7 mouse cellular contexts compared by ENCODE assay signal in genomic region chr17:55878636-55879369, GRCm38 (mm10). TPM values are rescaled to one million over a fixed set of nuclear protein-coding genes. Genes with fewer than 3 reads are reported as not detected.
DNase-seq lines count a peak whose midpoint lies in the region; ATAC-seq lines count a peak whose summit lies in the region.
"Not testable (repeated sequence)": the region's sequence is repeated elsewhere in the genome, so short reads cannot be mapped to it uniquely, and the experiment has no call there.

Gene Zfp119a (minus strand): TSS chr17:55878930.

- intact Hi-C loops in gastrocnemius, postnatal 14 days (cut with DNase I; ENCODE audit: low total_unique reads); left cerebral cortex, postnatal 10 days (cut with DNase I): not testable (repeated sequence)

- peak; percentile 95 for ATAC-seq in inflammation-experienced regulatory T-cells, adult 6 months
- peak; percentile 98 for ATAC-seq in megakaryocyte-erythroid progenitor cell, adult 5-6 weeks (replicated peaks; ENCODE audit: low FRiP score, low TSS enrichment, poor library complexity, severe bottlenecking)

- DNase-seq in adrenal gland, adult (ENCODE audit: inconsistent age in 2 of 2, low spot score in 1 of 2), result peak; percentile 85 to 95
- DNase-seq in embryo, embryonic 10.5 days (ENCODE audit: low spot score), result peak; percentile 92
- peak; percentile 72 for DNase-seq in gastrocnemius, postnatal 14 days
- peak; percentile 79 to 83 for DNase-seq in left cerebral cortex, postnatal 10 days (ENCODE audit: extremely low spot score in 1 of 2, low spot score in 2 of 2)
- peak; percentile 80 to 84 for DNase-seq in right cerebral cortex, postnatal 36 days (ENCODE audit: low spot score in 2 of 2)

RNA-seq across cellular contexts. Expression of gene Zfp119a, which starts in this region (rescaled TPM):
- total RNA-seq in gastrocnemius, postnatal 14 days (2021), result 1 to 10 TPM; 3.3 to 4.0 TPM
- 10 to 100 TPM; 13.0 to 18.7 (median 15.8) TPM for polyA plus RNA-seq in inflammation-experienced regulatory T-cells, adult 6 months (2017; shearing (Covaris generic))
- total RNA-seq in left cerebral cortex, postnatal 10 days (2021), result 1 to 10 TPM; 8.5 to 9.1 TPM
- 2.2 and 4.2 TPM in 2 replicates for total RNA-seq in megakaryocyte-erythroid progenitor cell, adult 5-6 weeks (2014; fragmentation: Nextera tagmentation)
- 3.9 and 7.0 TPM in 2 replicates for total RNA-seq in megakaryocyte-erythroid progenitor cell, adult 5-6 weeks (2017)

Comparison
In these comparisons a context has a peak if more than half of its experiments do, and no peak if none do; other contexts are left out.
1. Peak in every context shown above with its lines: DNase-seq and ATAC-seq.